Mouse (Mus musculus) lung, postnatal 25 days (tissue): ENCODE results near the gene Eras.
"Not testable (repeated sequence)": the region's sequence is repeated elsewhere in the genome, so short reads cannot be mapped to it uniquely, and the experiment has no call there.

Experiments used
- DNase-seq: peaks from one replicate; pipeline ENCODE4 v3.0.0; 2022; ENCODE audit warnings: low spot score

Eras gene

GRCm38 (mm10) chrX:7928270-7928790, at the start of gene Eras:
TSS of gene Eras (minus strand) at chrX:7928607.
- DNase-seq: no peak

- DNase-seq: no peak
Measured at GRCm38 (mm10) chrX:7977892-7978291, 49.5 kb upstream of the Eras start, which contains the start of gene Gata1. TSS of gene Gata1 (minus strand) at chrX:7978071.

- DNase-seq: no peak
Measured at GRCm38 (mm10) chrX:7971292-7971691, 42.9 kb upstream of the Eras start.

GRCm38 (mm10) chrX:7968899-7969298, 40.5 kb upstream of the Eras start:
- DNase-seq: no peak

GRCm38 (mm10) chrX:7968226-7968625, 39.8 kb upstream of the Eras start:
- no peak for DNase-seq

- DNase-seq: no peak
Measured at GRCm38 (mm10) chrX:7967596-7968201, 39.3 kb upstream of the Eras start.

GRCm38 (mm10) chrX:7966161-7966560, 37.8 kb upstream of the Eras start:
- DNase-seq: no peak

- DNase-seq: no peak
Measured at GRCm38 (mm10) chrX:7963829-7964626, 35.6 kb upstream of the Eras start.

- DNase-seq: no peak
Measured at GRCm38 (mm10) chrX:7958868-7959267, 30.5 kb upstream of the Eras start.

GRCm38 (mm10) chrX:7950091-7950490, 21.7 kb upstream of the Eras start:
- no peak for DNase-seq

- DNase-seq: peak; percentile 96
Measured at GRCm38 (mm10) chrX:7947900-7948492, 19.6 kb upstream of the Eras start.

- no peak for DNase-seq
Measured at GRCm38 (mm10) chrX:7947108-7947899, 18.9 kb upstream of the Eras start, which contains the start of gene Hdac6. TSS of gene Hdac6 (minus strand) at chrX:7947889.

- DNase-seq: no peak
Measured at GRCm38 (mm10) chrX:7945618-7946017, 17.2 kb upstream of the Eras start.

GRCm38 (mm10) chrX:7937667-7938066, 9.3 kb upstream of the Eras start:
- no peak for DNase-seq

GRCm38 (mm10) chrX:7936874-7937273, 8.5 kb upstream of the Eras start:
- no peak for DNase-seq

- no peak for DNase-seq
Measured at GRCm38 (mm10) chrX:7927116-7927515, 1.3 kb downstream of the Eras start.

GRCm38 (mm10) chrX:7926266-7926665, 2.1 kb downstream of the Eras start:
- DNase-seq: no peak

- DNase-seq: no peak
Measured at GRCm38 (mm10) chrX:7922032-7922431, 6.4 kb downstream of the Eras start.

- no peak for DNase-seq
Measured at GRCm38 (mm10) chrX:7919601-7920383, 8.6 kb downstream of the Eras start, which contains the start of gene Pcsk1n. TSS of gene Pcsk1n (plus strand) at chrX:7919822.

- DNase-seq: not testable (repeated sequence)
Measured at GRCm38 (mm10) chrX:7917960-7918359, 10.4 kb downstream of the Eras start.

GRCm38 (mm10) chrX:7915669-7916068, 12.7 kb downstream of the Eras start:
- peak; percentile 37 for DNase-seq
